Mouse (Mus musculus) bone marrow macrophage, adult 2 months (primary cell): ENCODE data around the gene Jmjd8.

Experiments
- CTCF ChIP-seq: IDR thresholded peaks from 2 replicates; pipeline ENCODE4 v1.5.1; 2012; ENCODE audit warnings: low read depth, mild to moderate bottlenecking, low read length, moderate library complexity
- POLR2A ChIP-seq: IDR thresholded peaks from 2 replicates; pipeline ENCODE4 v1.6.1; 2012; ENCODE audit warnings: mild to moderate bottlenecking, low read depth, low read length, borderline replicate concordance

- TF ChIP-seq POLR2A (no peak), CTCF (peak; percentile 11; the same call in 1 of the 2 replicates)
Measured at GRCm38 (mm10) chr17:25813471-25813870, 15.2 kb upstream of the Jmjd8 start.
